Mouse (Mus musculus): ENCODE data around the gene Zfp944. TPM values are rescaled to one million over a fixed set of nuclear protein-coding genes. Genes with fewer than 3 reads are reported as not detected.

Zfp944 gene
- polyA plus RNA-seq, 1 experiment from 2014 or later = 13.9 TPM

Other genes starting within 250 kb of the Zfp944 start
- 2.8 and 3.0 TPM in 2 replicates for gene Zfp947, start 195.2 kb downstream of the Zfp944 start, polyA plus RNA-seq (2015; fragmentation: Nextera tagmentation; extraction: Ambion mirVana)
- gene Zfp994, start 135.8 kb downstream of the Zfp944 start, polyA plus RNA-seq (2015; fragmentation: Nextera tagmentation; extraction: Ambion mirVana) = 3.2 and 3.3 TPM in 2 replicates
- 10.5 and 10.6 TPM in 2 replicates for gene CT030661.1, start 46.6 kb downstream of the Zfp944 start, polyA plus RNA-seq (2015; fragmentation: Nextera tagmentation; extraction: Ambion mirVana)
- 9.4 and 12.0 TPM in 2 replicates for gene Zfp758, start 53 bp upstream of the Zfp944 start, polyA plus RNA-seq (2015; fragmentation: Nextera tagmentation; extraction: Ambion mirVana)
- gene Zfp946, start 62.8 kb upstream of the Zfp944 start, polyA plus RNA-seq (2015; fragmentation: Nextera tagmentation; extraction: Ambion mirVana) = 15.9 and 16.4 TPM in 2 replicates
- gene Vmn2r111, start 212.1 kb upstream of the Zfp944 start, polyA plus RNA-seq (2015; fragmentation: Nextera tagmentation; extraction: Ambion mirVana) = not detected in 2 replicates
- gene Vmn2r112, start 239.6 kb upstream of the Zfp944 start, polyA plus RNA-seq (2015; fragmentation: Nextera tagmentation; extraction: Ambion mirVana) = not detected in 2 replicates

Data from stomach, embryonic 16.5 days (tissue).